Mouse (Mus musculus) cerebellum, adult (tissue): ENCODE data around the gene Ublcp1.
"Not testable (repeated sequence)": the region's sequence is repeated elsewhere in the genome, so short reads cannot be mapped to it uniquely, and the experiment has no call there.

Experiments used
- ATAC-seq: cut with Nextera tagmentation; 2 replicates; pipeline ENCODE4 v1.9.2; 2017; ENCODE audit warnings: mild to moderate bottlenecking, moderate library complexity, mixed read lengths; ENCODE audit not compliant: insufficient number of reproducible peaks, low FRiP score, low TSS enrichment

Gene Ublcp1

DNA sequence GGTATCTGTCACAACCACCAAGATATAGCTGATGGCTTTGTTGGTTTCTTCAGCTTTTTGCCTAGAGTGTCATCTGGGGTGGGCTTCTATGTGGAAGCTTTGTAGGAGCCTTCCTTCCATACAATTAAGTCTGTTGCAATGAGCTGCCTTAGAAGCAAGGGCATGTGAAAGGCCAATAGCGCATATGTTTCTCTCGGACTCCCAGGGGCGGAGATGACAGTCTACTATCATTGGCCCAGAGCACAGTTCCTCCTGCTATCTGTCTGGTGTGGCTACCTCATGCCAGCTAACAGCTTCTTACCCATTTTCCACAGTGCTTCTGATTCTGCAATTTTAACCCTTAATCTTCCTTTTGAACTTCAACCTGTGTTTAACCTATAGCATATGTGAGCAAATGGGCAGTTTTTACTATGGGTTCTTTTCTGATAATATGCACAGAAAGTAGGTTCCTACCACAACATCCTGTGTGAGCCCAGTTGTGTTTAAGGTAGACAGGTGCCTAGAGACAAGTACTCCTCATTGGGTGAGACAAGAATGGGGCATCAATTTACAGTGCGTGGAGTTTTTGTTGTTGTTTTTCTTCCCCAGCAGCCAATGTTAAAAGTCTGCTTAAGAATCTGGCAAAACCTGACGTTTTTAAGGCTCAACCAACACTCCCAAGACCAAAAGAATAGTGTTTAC lies 24.5 kb upstream of the Ublcp1 start:
- ATAC-seq = no peak

DNA sequence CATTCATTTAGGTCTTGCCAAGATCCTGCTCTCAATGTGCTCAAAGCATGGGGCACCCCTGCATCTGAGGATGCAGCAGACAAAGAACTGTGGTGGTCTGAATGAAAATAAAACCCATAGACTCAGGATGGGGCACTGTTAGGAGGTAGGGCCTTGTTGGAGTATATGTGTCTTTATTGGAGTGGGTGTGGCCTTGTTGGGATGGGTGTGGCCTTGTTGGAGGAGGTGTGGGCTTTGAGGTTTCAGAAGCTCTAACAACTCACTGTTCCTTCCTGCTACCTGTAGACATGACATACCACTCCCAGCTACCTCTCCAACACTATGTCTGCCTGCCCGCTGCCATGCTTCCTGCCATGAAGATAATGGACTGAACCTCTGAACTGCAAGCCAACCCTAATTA lies 18.8 kb upstream of the Ublcp1 start:
- no peak for ATAC-seq

GRCm38 (mm10) chr11:44485089-44485736 lies 14.9 kb upstream of the Ublcp1 start:
- no peak for ATAC-seq

DNA sequence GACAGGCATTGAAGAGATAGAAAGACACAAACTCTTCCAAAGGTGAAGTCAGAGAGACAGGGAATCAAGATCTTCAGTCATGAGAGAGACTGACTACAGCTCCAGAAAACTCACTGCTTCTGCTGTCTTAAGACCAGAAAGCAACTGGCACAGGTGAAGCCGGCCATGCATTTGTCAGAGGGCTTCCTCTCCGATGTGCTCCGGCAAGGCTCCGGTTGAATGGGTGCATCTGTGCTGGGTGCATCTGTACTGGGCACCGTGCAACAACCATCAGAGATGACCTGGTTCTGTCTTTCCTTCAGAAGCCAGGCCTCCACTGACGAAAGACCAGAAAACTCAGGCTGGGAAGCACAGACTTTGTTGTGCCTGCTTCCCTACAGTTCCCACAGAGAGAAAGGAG lies 9.9 kb upstream of the Ublcp1 start:
- ATAC-seq = no peak

GRCm38 (mm10) chr11:44478382-44478781 lies 8.1 kb upstream of the Ublcp1 start:
- no peak for ATAC-seq

- ATAC-seq = no peak
Measured at GRCm38 (mm10) chr11:44476445-44476844, 6.1 kb upstream of the Ublcp1 start.

- no peak for ATAC-seq
Measured at GRCm38 (mm10) chr11:44475467-44475866, 5.2 kb upstream of the Ublcp1 start.

- ATAC-seq = no peak
Measured at GRCm38 (mm10) chr11:44471337-44471995, 1.2 kb upstream of the Ublcp1 start.

DNA sequence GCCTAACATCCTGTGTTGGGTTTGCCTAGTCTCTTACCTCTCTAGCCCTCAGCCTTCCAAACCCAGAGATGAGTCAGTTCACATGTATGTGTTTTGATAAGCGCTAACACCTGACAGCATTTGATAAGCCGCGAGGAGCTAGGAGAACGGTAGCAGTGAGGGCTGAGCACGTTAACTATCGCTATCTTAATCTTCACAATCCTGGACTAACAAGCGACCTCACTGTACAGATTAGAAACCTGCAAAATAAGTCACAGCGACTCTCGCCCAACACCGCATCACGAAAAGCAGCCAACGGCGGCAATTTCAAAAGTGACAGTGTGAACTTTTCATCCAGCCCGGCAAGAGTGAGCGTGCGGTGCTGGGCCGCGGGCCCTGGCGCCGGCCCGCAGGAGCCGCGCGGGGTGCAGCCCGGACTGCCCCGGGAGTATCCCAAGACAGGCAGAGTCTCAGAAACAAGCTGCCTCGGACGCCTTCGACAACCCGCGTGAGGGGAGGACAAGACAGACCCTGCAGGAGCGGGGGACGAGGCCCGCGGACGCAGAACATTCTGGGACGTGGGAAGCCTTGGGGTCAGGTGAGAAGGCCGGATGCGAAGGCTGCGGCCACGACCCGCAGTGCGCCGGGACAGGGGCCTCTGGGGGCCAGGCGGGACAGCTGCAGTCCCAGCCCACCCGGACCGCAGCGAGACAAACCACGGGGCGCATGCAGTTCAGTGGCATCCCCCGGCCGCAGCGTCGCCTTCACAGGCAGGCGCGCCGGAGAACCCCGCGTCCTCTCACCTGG lies 459 bp downstream of the Ublcp1 start:
- ATAC-seq = peak; percentile 59

GRCm38 (mm10) chr11:44468306-44468790 lies 1.9 kb downstream of the Ublcp1 start:
- ATAC-seq = no peak

- no peak for ATAC-seq
Measured at GRCm38 (mm10) chr11:44466949-44467442, 3.3 kb downstream of the Ublcp1 start.

- ATAC-seq = no peak
Measured at GRCm38 (mm10) chr11:44461493-44461892, 8.8 kb downstream of the Ublcp1 start.

DNA sequence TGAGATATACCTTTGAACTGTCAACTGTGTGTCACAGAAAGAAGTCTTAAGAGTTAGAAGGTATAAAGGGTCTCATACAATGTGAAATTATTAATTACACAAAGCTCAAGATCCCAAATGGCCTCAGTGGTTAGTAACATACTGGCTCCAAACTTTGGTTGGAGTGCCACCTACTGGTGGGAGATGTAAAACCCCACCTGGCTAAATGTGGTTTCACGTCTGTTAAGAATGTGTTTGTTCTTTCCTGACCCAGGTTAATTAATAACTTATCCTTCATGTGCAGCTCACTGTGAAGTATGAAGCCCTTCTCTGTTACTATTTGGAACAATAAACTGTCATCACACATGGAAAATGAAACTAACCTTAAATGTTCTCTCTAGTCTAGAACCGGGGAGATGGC lies 16.9 kb downstream of the Ublcp1 start:
- ATAC-seq = no peak

GRCm38 (mm10) chr11:44452016-44452415 lies 18.3 kb downstream of the Ublcp1 start:
- not testable (repeated sequence) for ATAC-seq

DNA sequence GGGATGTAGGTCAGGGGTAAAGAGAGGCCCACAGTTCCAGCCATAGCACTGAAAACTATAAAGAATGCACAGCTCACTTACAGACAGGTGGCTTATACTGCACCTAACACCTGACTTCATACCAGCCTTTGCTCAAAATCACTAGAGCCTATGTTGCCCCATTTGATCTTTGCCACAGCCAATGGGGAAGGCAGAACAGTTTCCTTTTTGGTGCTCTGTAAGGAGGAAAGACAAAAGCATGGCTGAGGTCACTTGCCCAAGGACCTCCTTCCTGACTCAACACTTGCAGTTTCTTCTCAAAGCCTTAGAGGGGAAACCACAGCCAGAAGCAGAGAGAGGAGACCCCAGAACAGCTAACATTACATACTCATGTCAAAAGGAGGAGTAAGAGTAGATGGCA lies 19.3 kb downstream of the Ublcp1 start:
- no peak for ATAC-seq

DNA sequence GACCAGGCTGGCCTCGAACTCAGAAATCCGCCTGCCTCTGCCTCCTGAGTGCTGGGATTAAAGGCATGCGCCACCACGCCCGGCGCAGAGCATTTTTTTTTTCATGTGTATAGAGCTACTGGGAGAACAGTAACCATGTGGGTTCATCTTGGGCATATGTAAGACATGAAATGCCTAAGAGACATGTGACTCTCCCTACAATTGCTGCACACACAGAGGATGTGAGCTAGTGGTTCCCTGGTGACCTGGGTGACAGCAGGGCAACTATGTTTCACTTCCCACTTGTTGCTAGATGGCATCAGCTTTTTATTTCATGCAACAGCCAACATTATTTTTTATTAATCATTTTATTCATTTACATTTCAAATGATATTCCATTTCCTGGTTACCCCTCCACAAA lies 32.5 kb downstream of the Ublcp1 start:
- no peak for ATAC-seq

DNA sequence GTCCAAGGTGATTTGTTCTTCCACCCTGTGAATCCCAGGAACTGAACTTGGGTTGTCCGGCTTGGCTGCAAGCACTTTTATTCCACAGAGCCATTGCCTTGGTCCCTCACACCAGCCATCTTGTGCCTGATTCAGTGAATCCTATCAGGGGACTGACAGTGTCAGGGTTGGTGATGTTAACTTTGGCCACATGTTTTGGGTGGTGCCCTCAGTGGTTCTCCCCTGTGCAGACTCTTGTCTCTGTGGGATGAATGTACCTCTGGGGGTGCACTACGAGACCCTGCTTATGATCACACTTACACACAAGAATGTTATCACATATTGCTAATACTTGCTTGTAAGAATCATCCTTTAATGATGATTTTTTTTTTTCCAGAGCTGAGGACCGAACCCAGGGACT lies 40.3 kb downstream of the Ublcp1 start:
- no peak for ATAC-seq

GRCm38 (mm10) chr11:44427951-44428350 lies 42.3 kb downstream of the Ublcp1 start:
- no peak for ATAC-seq

- no peak for ATAC-seq
Measured at GRCm38 (mm10) chr11:44425626-44426025, 44.7 kb downstream of the Ublcp1 start.

DNA sequence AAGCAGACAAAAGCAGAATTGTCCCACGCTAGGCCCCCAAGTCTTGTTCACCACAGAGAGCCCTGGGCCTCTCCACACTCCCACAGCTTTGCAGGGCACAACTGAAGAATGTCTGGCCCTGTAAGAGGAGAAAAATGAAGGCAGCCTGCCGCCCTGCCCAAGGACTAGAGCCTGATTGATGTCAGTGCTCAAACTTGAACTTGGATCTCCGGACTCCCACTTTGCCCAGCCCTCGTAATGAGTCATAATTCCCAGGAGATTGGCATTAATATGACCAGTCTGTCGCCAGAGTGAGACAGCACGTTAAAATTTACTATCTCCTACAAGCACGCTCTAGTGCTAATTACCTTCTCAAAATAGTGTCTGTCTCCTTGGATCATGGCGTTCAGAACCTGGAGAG lies 45.3 kb downstream of the Ublcp1 start:
- ATAC-seq = no peak

DNA sequence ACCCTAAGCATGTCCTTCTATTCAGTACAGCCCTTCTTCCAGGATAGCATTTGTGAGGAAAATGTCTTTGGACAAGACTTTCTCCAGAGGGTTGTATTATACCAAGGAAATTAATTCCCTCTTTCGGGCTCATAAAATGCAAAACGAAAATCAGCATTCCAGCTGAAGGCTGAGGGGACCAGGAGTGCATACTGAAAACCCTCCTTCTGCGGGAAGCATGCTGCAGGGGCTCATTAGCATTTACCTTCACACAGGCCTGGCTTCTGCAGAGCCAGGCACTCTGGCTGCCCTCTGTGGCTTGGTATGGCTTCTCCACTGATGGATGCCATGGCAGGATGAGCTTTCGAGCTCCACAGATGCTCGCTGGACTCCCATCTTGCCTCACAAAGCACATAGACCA lies 46.3 kb downstream of the Ublcp1 start:
- no peak for ATAC-seq
